ENCODE assay signal across 9 mouse cellular contexts in the genomic region with DNA sequence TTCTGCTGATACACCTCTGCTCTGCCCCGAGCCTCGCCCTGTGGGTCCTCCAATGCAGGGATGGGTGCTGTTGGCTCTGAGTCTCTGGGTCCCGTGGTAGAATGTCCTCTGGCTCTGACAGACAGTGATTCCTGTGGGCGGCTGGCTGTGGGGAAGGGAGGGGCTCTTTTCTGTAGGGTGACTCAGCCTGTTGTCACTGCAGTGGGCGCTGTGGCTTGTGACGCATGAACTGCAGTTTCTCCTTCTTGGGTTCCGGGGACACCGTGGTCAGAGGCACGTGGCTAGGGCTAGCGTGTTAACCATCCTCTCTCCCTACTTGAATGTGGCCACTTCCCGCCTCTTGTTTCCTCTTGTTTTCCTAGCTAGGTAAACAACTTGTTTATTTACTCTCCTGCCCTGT. TPM values are rescaled to one million over a fixed set of nuclear protein-coding genes. Genes with fewer than 3 reads are reported as not detected.
A peak's percentile ranks its signal among the peaks of the same experiment; 100 is the strongest.
DNase-seq lines count a peak whose midpoint lies in the region; ATAC-seq and TF ChIP-seq lines count a peak whose summit lies in the region.
"Had no signal": no experiment of that assay in that cellular context is flagged by ENCODE, and none has a peak within 500 bp of the region (broad histone marks: within the 10 kb centered on the region; RNA-seq: fewer than 3 reads in every experiment).

No protein-coding gene starts in this region.

- H3K4me2 ChIP-seq in heart, embryonic 12.5 days, result no peak overlapping the region
- H3K4me2 ChIP-seq in kidney, embryonic 16.5 days (replicated peaks; ENCODE audit: low read depth, low read length), result no peak overlapping the region
- H3K4me2 ChIP-seq: hindbrain, embryonic 15.5 days had no signal

- H3K9me3 ChIP-seq in heart, embryonic 12.5 days (replicated peaks), result no peaks in the 10 kb centered on the region
- H3K9me3 ChIP-seq in kidney, embryonic 16.5 days (ENCODE audit: low read length), result no peaks in the 10 kb centered on the region
- H3K9me3 ChIP-seq: hindbrain, embryonic 15.5 days had no signal

- no peak for ATAC-seq in heart, embryonic 12.5 days (ENCODE audit: insufficient number of reproducible peaks, low FRiP score)
- no peak for ATAC-seq in erythroid progenitor cell, adult 5-6 weeks (replicated peaks; ENCODE audit: low FRiP score, poor library complexity, severe bottlenecking)
- no peak for ATAC-seq in kidney, embryonic 16.5 days (ENCODE audit: low FRiP score, low TSS enrichment)

- H3K36me3 ChIP-seq in heart, embryonic 12.5 days, result peaks cover 69% of the 10 kb centered on the region
- peaks cover 41% of the 10 kb centered on the region for H3K36me3 ChIP-seq in kidney, embryonic 16.5 days (ENCODE audit: insufficient read depth, low read length)

- H3K4me3 ChIP-seq in heart, embryonic 12.5 days, result no peak overlapping the region
- H3K4me3 ChIP-seq in lung, adult 2 months (replicated peaks; ENCODE audit: extremely low read depth, low read depth, low read length), result no peak overlapping the region
- H3K4me3 ChIP-seq in kidney, embryonic 16.5 days (ENCODE audit: low read length), result no peak overlapping the region
- H3K4me3 ChIP-seq: hindbrain, embryonic 15.5 days had no signal

- peaks cover 27% of the 10 kb centered on the region for H3K4me1 ChIP-seq in heart, embryonic 12.5 days (replicated peaks)
- H3K4me1 ChIP-seq in lung, adult 2 months (ENCODE audit: control insufficient read depth, insufficient read depth, low read length), result peaks cover 20% of the 10 kb centered on the region
- peaks cover 16% of the 10 kb centered on the region for H3K4me1 ChIP-seq in kidney, embryonic 16.5 days (ENCODE audit: insufficient read depth, low read length)

- no peak for TF ChIP-seq CTCF in lung, adult 2 months (IDR thresholded peaks at IDR 0.05; ENCODE audit: insufficient read depth, low read length)

- no peak overlapping the region for H3K27ac ChIP-seq in heart, embryonic 12.5 days (ENCODE audit: poor library complexity, severe bottlenecking)
- H3K27ac ChIP-seq in kidney, embryonic 16.5 days (ENCODE audit: low read length), result no peak overlapping the region
- H3K27ac ChIP-seq: hindbrain, embryonic 15.5 days had no signal

- no peaks in the 10 kb centered on the region for H3K27me3 ChIP-seq in heart, embryonic 12.5 days (replicated peaks)
- H3K27me3 ChIP-seq in kidney, embryonic 16.5 days (ENCODE audit: insufficient read depth, low read length), result no peaks in the 10 kb centered on the region
- H3K27me3 ChIP-seq: hindbrain, embryonic 15.5 days had no signal

- 0 out of 2 replicates have a peak, but pooled peaks have one; percentile 18 for TF ChIP-seq POLR2A in lung, adult 2 months (IDR thresholded peaks at IDR 0.05; ENCODE audit: borderline replicate concordance, extremely low read depth, low read depth, low read length)

- DNase-seq in layer of hippocampus, adult 18-20 months (ENCODE audit: low spot score in 2 of 2), result peak; percentile 60 to 74
- DNase-seq in layer of hippocampus, postnatal 14 days (ENCODE audit: low spot score in 2 of 2), result no peak
- DNase-seq in adrenal gland, adult 18-20 months (ENCODE audit: low spot score in 2 of 2), result peak; percentile 51 to 56
- DNase-seq in lung, adult 2 months, result no peak
- DNase-seq in telencephalon, adult 2 months (ENCODE audit: low read depth, low spot score), result peak; percentile 77

- WGBS in heart, embryonic 12.5 days, result 72% methylated on average over 11 of the region's 11 CpGs
- 46% methylated on average over 11 of the region's 11 CpGs for WGBS in lung, adult 2 months
- WGBS in kidney, embryonic 16.5 days, result 77% methylated on average over 11 of the region's 11 CpGs

- H3K9ac ChIP-seq in heart, embryonic 12.5 days, result 0 out of 2 replicates have a peak overlapping the region, but pooled peaks have one; percentile 37
- H3K9ac ChIP-seq in kidney, embryonic 16.5 days (replicated peaks; ENCODE audit: low read length), result no peak overlapping the region
- H3K9ac ChIP-seq: hindbrain, embryonic 15.5 days had no signal

RNA-seq across cellular contexts. Expression of gene Fam129b, which starts 41.6 kb away (rescaled TPM):
- total RNA-seq in layer of hippocampus, adult 18-20 months (2021), result 10 to 100 TPM; 18.0 to 21.1 TPM
- 10 to 100 TPM; 15.2 to 18.7 TPM for total RNA-seq in layer of hippocampus, postnatal 14 days (2021)
- 10 to 100 TPM; 19.1 to 32.7 TPM for total RNA-seq in adrenal gland, adult 18-20 months (2021)
- polyA plus RNA-seq in heart, embryonic 12.5 days (2016; fragmentation: Nextera tagmentation; extraction: Ambion mirVana), result 62.0 and 64.4 TPM in 2 replicates
- 205 and 224 TPM in 2 replicates for polyA plus RNA-seq in lung, adult 2 months (2012; rRNA removed)
- total RNA-seq in erythroid progenitor cell, adult 5-6 weeks (2015; ENCODE audit: low replicate concordance), result 2.2 and 8.8 TPM in 2 replicates
- 5.0 and 11.5 TPM in 2 replicates for total RNA-seq in erythroid progenitor cell, adult 5-6 weeks (2017; ENCODE audit: low replicate concordance)
- 54.4 and 56.2 TPM in 2 replicates for polyA plus RNA-seq in kidney, embryonic 16.5 days (2015; fragmentation: Nextera tagmentation; extraction: Ambion mirVana)

RNA-seq across cellular contexts. Expression of gene Rpl12, which starts 43.8 kb away (rescaled TPM):
- total RNA-seq in layer of hippocampus, adult 18-20 months (2021), result 100 to 1,000 TPM in 1 of 2 experiments, 10 to 100 TPM in 1; 97.3 to 116 TPM
- total RNA-seq in layer of hippocampus, postnatal 14 days (2021), result 100 to 1,000 TPM; 120 to 122 TPM
- 100 to 1,000 TPM; 162 to 167 TPM for total RNA-seq in adrenal gland, adult 18-20 months (2021)
- 99.8 and 114 TPM in 2 replicates for polyA plus RNA-seq in heart, embryonic 12.5 days (2016; fragmentation: Nextera tagmentation; extraction: Ambion mirVana)
- 190 and 241 TPM in 2 replicates for polyA plus RNA-seq in lung, adult 2 months (2012; rRNA removed)
- total RNA-seq in erythroid progenitor cell, adult 5-6 weeks (2015; ENCODE audit: low replicate concordance), result 414 and 420 TPM in 2 replicates
- total RNA-seq in erythroid progenitor cell, adult 5-6 weeks (2017; ENCODE audit: low replicate concordance), result 266 and 285 TPM in 2 replicates
- polyA plus RNA-seq in kidney, embryonic 16.5 days (2015; fragmentation: Nextera tagmentation; extraction: Ambion mirVana), result 149 and 176 TPM in 2 replicates

RNA-seq across cellular contexts. Expression of gene Lrsam1, which starts 43.9 kb away (rescaled TPM):
- total RNA-seq in layer of hippocampus, adult 18-20 months (2021), result 10 to 100 TPM; 30.3 to 38.7 TPM
- total RNA-seq in layer of hippocampus, postnatal 14 days (2021), result 10 to 100 TPM; 33.9 to 38.2 TPM
- 10 to 100 TPM; 16.6 to 23.4 TPM for total RNA-seq in adrenal gland, adult 18-20 months (2021)
- 11.1 and 11.8 TPM in 2 replicates for polyA plus RNA-seq in heart, embryonic 12.5 days (2016; fragmentation: Nextera tagmentation; extraction: Ambion mirVana)
- polyA plus RNA-seq in lung, adult 2 months (2012; rRNA removed), result 17.4 and 18.4 TPM in 2 replicates
- 3.8 TPM in 1 of 2 replicates, not detected in the other for total RNA-seq in erythroid progenitor cell, adult 5-6 weeks (2015; ENCODE audit: low replicate concordance)
- total RNA-seq in erythroid progenitor cell, adult 5-6 weeks (2017; ENCODE audit: low replicate concordance), result 0.30 and 1.0 TPM in 2 replicates
- 11.7 and 12.2 TPM in 2 replicates for polyA plus RNA-seq in kidney, embryonic 16.5 days (2015; fragmentation: Nextera tagmentation; extraction: Ambion mirVana)

Comparison
In these comparisons a context has a peak if more than half of its experiments do, and no peak if none do; other contexts are left out.
1. DNase-seq: peak in layer of hippocampus, adult 18-20 months (2 of 2), adrenal gland, adult 18-20 months (2 of 2) and telencephalon, adult 2 months (single experiment); none in layer of hippocampus, postnatal 14 days (0 of 2) and lung, adult 2 months (single experiment).